In genomic region chrX:170021205-170021604, GRCm38 (mm10) we compare ENCODE assay signal across 8 mouse cellular contexts. TPM values are rescaled to one million over a fixed set of nuclear protein-coding genes. Genes with fewer than 3 reads are reported as not detected.
DNase-seq lines count a peak whose midpoint lies in the region; ATAC-seq and TF ChIP-seq lines count a peak whose summit lies in the region.
"Not testable (repeated sequence)": the region's sequence is repeated elsewhere in the genome, so short reads cannot be mapped to it uniquely, and the experiment has no call there.

No protein-coding gene starts in this region.

- not testable (repeated sequence) for H3K4me2 ChIP-seq in heart, postnatal 0 days (ENCODE audit: low read depth, low read length); midbrain, embryonic 12.5 days (replicated peaks)

- peaks cover 13% of the 10 kb centered on the region for H3K4me1 ChIP-seq in forebrain, embryonic 10.5 days
- not testable (repeated sequence) for H3K4me1 ChIP-seq in heart, postnatal 0 days (ENCODE audit: control insufficient read depth, insufficient read depth); midbrain, embryonic 12.5 days

- H3K4me3 ChIP-seq in forebrain, embryonic 10.5 days; heart, postnatal 0 days (ENCODE audit: low read depth, low read length); midbrain, embryonic 12.5 days: not testable (repeated sequence)

- not testable (repeated sequence) for H3K27me3 ChIP-seq in forebrain, embryonic 10.5 days (ENCODE audit: poor library complexity, severe bottlenecking); heart, postnatal 0 days (ENCODE audit: control insufficient read depth, insufficient read depth, low read length); midbrain, embryonic 12.5 days

- H3K9me3 ChIP-seq in forebrain, embryonic 10.5 days, result peaks cover 52% of the 10 kb centered on the region
- peaks cover 17% of the 10 kb centered on the region for H3K9me3 ChIP-seq in heart, postnatal 0 days (replicated peaks; ENCODE audit: control insufficient read depth, low read length)
- H3K9me3 ChIP-seq in midbrain, embryonic 12.5 days, result peaks cover 32% of the 10 kb centered on the region

- not testable (repeated sequence) for TF ChIP-seq EP300 in heart, postnatal 0 days (IDR thresholded peaks at IDR 0.05; ENCODE audit: low read depth)

- WGBS in forebrain, embryonic 10.5 days, result 79% methylated on average over 12 of the region's 12 CpGs
- WGBS in heart, postnatal 0 days, result 67% methylated on average over 12 of the region's 12 CpGs
- WGBS in midbrain, embryonic 12.5 days, result 74% methylated on average over 12 of the region's 12 CpGs

- not testable (repeated sequence) for ATAC-seq in heart, postnatal 0 days (ENCODE audit: insufficient read depth, low read depth); midbrain, embryonic 12.5 days (ENCODE audit: low FRiP score, low read depth)

- not testable (repeated sequence) for TF ChIP-seq POLR2A in brain, embryonic 14.5 days (IDR thresholded peaks at IDR 0.05; ENCODE audit: borderline replicate concordance, extremely low read depth, insufficient read depth, insufficient read length, poor library complexity, severe bottlenecking)

- H3K36me3 ChIP-seq in forebrain, embryonic 10.5 days (replicated peaks), result peaks cover 58% of the 10 kb centered on the region
- H3K36me3 ChIP-seq in heart, postnatal 0 days (replicated peaks; ENCODE audit: control insufficient read depth, insufficient read depth, low read length), result peaks cover 28% of the 10 kb centered on the region
- H3K36me3 ChIP-seq in midbrain, embryonic 12.5 days, result peaks cover 34% of the 10 kb centered on the region

- H3K27ac ChIP-seq in forebrain, embryonic 10.5 days; heart, postnatal 0 days (ENCODE audit: low read depth): not testable (repeated sequence)
- 0 out of 2 replicates have a peak overlapping the region, but pooled peaks have one; percentile 1 for H3K27ac ChIP-seq in midbrain, embryonic 12.5 days (replicated peaks)

- DNase-seq in ES-CJ7 (ENCODE audit: low read depth, low spot score), result peak; percentile 91
- DNase-seq in brain, embryonic 14.5 days (ENCODE audit: low read depth), result peak; percentile 63
- peak; percentile 44 for DNase-seq in forebrain, embryonic 10.5 days (ENCODE audit: extremely low spot score, low spot score)
- peak; percentile 5 for DNase-seq in heart, postnatal 0 days (ENCODE audit: low spot score)
- peak; percentile 56 for DNase-seq in layer of hippocampus, adult 9-11 months
- DNase-seq in right cerebral cortex, postnatal 10 days (ENCODE audit: low spot score in 2 of 2), result peak; percentile 81 to 85
- peak; percentile 58 to 89 for DNase-seq in urinary bladder, postnatal 4 days (ENCODE audit: low spot score in 2 of 2)

- TF ChIP-seq CTCF in brain, embryonic 14.5 days (IDR thresholded peaks at IDR 0.05; ENCODE audit: borderline replicate concordance, extremely low read depth, insufficient read depth, insufficient read length), result not testable (repeated sequence)
- peak; percentile 24; the same call in 1 of the 2 replicates for TF ChIP-seq CTCF in heart, postnatal 0 days (IDR thresholded peaks at IDR 0.05; ENCODE audit: low read depth)

- H3K9ac ChIP-seq in heart, postnatal 0 days (replicated peaks; ENCODE audit: low read depth, low read length); midbrain, embryonic 12.5 days (replicated peaks): not testable (repeated sequence)

RNA-seq across cellular contexts. Expression of gene Gm21887, which starts 11.7 kb away (rescaled TPM):
- polyA plus RNA-seq in brain, embryonic 14.5 days (2012; rRNA removed), result 476 and 1,536 TPM in 2 replicates
- polyA plus RNA-seq in forebrain, embryonic 10.5 days (2016; fragmentation: Nextera tagmentation; extraction: Ambion mirVana), result 249 and 311 TPM in 2 replicates
- total RNA-seq in heart, postnatal 0 days (2014; rRNA removed; ENCODE audit: low replicate concordance), result 0.88 and 16.5 TPM in 2 replicates
- 32.6 and 63.9 TPM in 2 replicates for polyA plus RNA-seq in heart, postnatal 0 days (2015; fragmentation: Nextera tagmentation; extraction: Ambion mirVana)
- polyA plus RNA-seq in midbrain, embryonic 12.5 days (2016; fragmentation: Nextera tagmentation; extraction: Ambion mirVana), result 187 and 270 TPM in 2 replicates

Comparison
In these comparisons a context has a peak if more than half of its experiments do, and no peak if none do; other contexts are left out.
1. DNase-seq: peak in every context shown above with its lines; median percentile 91 in ES-CJ7; 83 in right cerebral cortex, postnatal 10 days; 74 in urinary bladder, postnatal 4 days; 63 in brain, embryonic 14.5 days; 56 in layer of hippocampus, adult 9-11 months; 44 in forebrain, embryonic 10.5 days; 5 in heart, postnatal 0 days.